Mouse (Mus musculus) lung, postnatal 0 days (tissue): ENCODE data around the gene Sp6.

ENCODE experiments used
- CTCF ChIP-seq: IDR thresholded peaks from 2 replicates; pipeline ENCODE4 v1.5.1; 2016; ENCODE audit warnings: antibody characterized with exemption, mild to moderate bottlenecking
- EP300 ChIP-seq: IDR thresholded peaks from 2 replicates; pipeline ENCODE4 v1.6.1; 2016; ENCODE audit warnings: antibody characterized with exemption, mild to moderate bottlenecking, control low read depth

DNA sequence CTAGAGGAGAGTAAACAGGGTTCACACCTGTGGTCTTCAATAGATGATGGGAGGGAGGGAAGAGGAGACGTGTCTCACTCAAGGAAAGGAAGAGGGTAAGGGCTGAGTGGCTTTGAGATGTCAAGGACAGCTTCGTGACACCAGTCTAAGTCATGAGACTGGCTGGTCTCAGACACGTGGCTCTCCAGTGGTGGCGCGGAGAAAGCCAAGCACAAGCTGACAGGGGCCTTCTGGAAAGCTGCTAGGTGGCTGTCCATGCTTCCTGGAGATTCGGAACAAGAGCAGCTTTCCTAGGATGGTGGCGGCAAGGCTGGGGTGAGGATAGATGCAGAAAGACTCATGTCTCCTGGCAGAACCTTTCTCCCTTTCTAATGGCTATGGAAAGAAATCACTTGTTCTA is 25.7 kb downstream of the Sp6 start:
- TF ChIP-seq CTCF (no peak), EP300 (no peak)
